Mouse (Mus musculus): ENCODE measurements around the gene Hivep3. TPM values are rescaled to one million over a fixed set of nuclear protein-coding genes. Genes with fewer than 3 reads are reported as not detected.

Gene Hivep3
- polyA plus RNA-seq, 1 experiment from 2014 or later, result 24.0 TPM

DNA sequence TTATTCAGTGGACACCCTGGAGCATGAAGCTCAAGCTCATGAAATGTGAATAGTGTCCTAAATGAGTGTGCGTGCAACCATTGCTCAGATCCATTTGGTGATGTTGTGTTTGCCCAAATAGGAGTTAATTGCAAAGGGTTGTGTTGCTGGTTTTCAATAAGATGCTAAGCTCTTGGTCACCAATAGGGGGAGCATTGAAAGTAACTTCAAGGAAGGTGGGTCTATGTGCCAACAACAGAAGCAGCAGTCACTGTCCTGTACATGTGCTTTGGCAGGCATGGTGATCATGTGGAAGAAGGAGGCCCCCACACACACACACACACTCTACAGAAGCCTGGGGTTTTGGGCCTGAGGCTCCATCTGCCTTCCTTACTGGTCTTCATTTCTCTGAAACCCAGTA lies 262.8 kb downstream of the Hivep3 start:
- no peak overlapping the region for H3K4me3 ChIP-seq
- no peaks in the 10 kb centered on the region for H3K9me3 ChIP-seq
- no peak overlapping the region for H3K9ac ChIP-seq
- ATAC-seq (ENCODE audit: borderline replicate concordance, extremely low read depth, low FRiP score, low TSS enrichment), result no peak
- H3K4me1 ChIP-seq, result peaks cover 10% of the 10 kb centered on the region
- 100% methylated on average over 1 of the region's 1 CpGs for WGBS
- no peaks in the 10 kb centered on the region for H3K27me3 ChIP-seq
- H3K4me2 ChIP-seq, result no peak overlapping the region
- no peak overlapping the region for H3K27ac ChIP-seq
- H3K36me3 ChIP-seq, result no peaks in the 10 kb centered on the region

DNA sequence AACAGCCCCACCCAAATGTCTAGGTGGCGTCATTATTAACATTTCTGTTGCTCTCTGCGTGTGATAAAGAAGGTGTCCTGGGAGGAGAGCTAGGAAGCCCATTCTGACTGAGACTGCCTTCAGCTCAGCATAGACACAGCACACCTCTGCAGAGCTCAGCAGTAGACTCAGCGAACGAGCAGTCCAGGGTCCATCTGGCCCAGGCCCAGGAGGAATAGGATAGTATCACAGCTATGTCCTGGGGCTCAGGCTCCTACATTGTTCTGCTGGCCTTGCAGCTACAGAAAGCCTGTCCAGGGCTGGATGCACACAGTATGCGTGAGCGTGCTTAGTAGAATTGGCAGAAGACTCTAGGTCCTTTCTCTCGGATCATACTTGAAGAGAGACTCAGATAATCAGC lies 263.8 kb downstream of the Hivep3 start:
- no peaks in the 10 kb centered on the region for H3K36me3 ChIP-seq
- WGBS, result 90% methylated on average over 7 of the region's 7 CpGs
- no peak for ATAC-seq (ENCODE audit: borderline replicate concordance, extremely low read depth, low FRiP score, low TSS enrichment)
- H3K27ac ChIP-seq, result no peak overlapping the region
- no peak overlapping the region for H3K9ac ChIP-seq
- no peak overlapping the region for H3K4me3 ChIP-seq
- no peaks in the 10 kb centered on the region for H3K27me3 ChIP-seq
- H3K4me2 ChIP-seq, result no peak overlapping the region
- H3K4me1 ChIP-seq, result 0 out of 2 replicates have a peak, but pooled peaks cover under 1% of the 10 kb centered on the region
- H3K9me3 ChIP-seq, result no peaks in the 10 kb centered on the region

DNA sequence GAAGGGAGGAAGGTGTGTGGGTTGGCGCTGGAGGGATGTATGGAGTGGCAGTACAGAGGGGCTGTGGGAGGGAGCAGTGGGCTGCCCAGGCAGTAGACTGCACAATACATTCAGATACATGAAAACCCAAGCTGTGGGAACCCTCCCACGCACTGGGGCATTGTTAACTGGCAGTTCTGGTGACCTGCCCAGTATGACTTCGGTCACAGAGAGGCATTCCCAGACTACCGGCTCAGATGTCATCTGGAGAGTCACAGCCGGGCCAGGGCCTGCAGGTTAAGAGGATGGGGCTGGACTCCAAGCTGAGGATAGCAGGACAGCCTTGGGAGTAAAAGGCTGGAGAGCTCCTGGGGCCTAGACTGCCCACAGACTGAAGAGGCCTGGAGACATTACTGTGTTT lies 265.3 kb downstream of the Hivep3 start:
- Histone ChIP-seq H3K4me2 (no peak overlapping the region), H3K9ac (no peak overlapping the region), H3K4me3 (no peak overlapping the region), H3K4me1 (no peaks in the 10 kb centered on the region), H3K36me3 (no peaks in the 10 kb centered on the region), H3K9me3 (no peaks in the 10 kb centered on the region), H3K27me3 (no peaks in the 10 kb centered on the region), H3K27ac (no peak overlapping the region)
- no peak for ATAC-seq (ENCODE audit: borderline replicate concordance, extremely low read depth, low FRiP score, low TSS enrichment)
- 58% methylated on average over 5 of the region's 5 CpGs for WGBS

DNA sequence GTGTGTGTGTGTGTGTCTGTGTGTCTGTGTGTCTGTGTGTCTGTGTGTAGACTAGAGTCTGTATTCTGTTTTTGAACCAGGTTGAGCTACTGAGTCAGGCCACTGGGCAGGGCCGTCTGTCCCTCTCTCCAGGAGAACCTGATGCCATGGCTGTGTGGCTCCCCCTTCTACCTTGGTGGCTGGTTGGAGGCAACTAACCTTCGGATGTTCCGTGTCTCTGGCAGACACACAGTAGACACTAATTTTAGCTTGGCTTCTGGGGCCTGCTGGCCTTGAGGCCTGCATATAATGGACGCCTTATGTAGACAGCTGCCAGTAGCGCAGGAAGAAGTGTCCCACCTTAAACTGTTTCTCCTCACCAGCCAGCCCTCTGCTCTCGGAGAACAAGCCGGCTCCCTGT lies 267.3 kb downstream of the Hivep3 start:
- WGBS, result 59% methylated on average over 7 of the region's 7 CpGs
- Histone ChIP-seq H3K9me3 (no peaks in the 10 kb centered on the region), H3K36me3 (no peaks in the 10 kb centered on the region), H3K4me2 (no peak overlapping the region), H3K27ac (no peak overlapping the region), H3K27me3 (no peaks in the 10 kb centered on the region), H3K4me1 (no peaks in the 10 kb centered on the region), H3K9ac (no peak overlapping the region), H3K4me3 (no peak overlapping the region)
- no peak for ATAC-seq (ENCODE audit: borderline replicate concordance, extremely low read depth, low FRiP score, low TSS enrichment)

DNA sequence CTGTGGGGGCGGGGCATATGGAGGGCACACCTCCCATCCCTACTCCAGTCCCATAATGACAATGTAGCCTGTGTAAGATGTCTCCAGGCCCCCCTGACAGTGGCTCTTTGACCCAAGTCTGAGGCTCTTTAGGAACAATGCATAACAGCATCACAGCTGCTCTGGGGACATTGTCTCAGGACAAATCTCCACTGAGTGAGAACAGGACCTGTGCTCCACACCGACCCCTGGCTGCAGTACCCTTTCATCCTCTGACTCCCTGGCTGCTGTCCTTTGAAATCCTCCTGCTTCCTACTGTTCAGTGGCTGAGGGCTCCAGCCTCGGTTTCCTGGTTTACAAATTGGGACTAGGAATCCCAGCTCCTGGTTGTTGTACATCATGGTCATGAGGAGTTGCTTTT lies 269.4 kb downstream of the Hivep3 start:
- H3K36me3 ChIP-seq, result no peaks in the 10 kb centered on the region
- H3K9me3 ChIP-seq, result no peaks in the 10 kb centered on the region
- H3K4me2 ChIP-seq, result no peak overlapping the region
- no peak overlapping the region for H3K9ac ChIP-seq
- no peak overlapping the region for H3K27ac ChIP-seq
- 44% methylated on average over 3 of the region's 3 CpGs for WGBS
- H3K27me3 ChIP-seq, result no peaks in the 10 kb centered on the region
- peaks cover 9% of the 10 kb centered on the region for H3K4me1 ChIP-seq
- ATAC-seq (ENCODE audit: borderline replicate concordance, extremely low read depth, low FRiP score, low TSS enrichment), result no peak
- no peak overlapping the region for H3K4me3 ChIP-seq

DNA sequence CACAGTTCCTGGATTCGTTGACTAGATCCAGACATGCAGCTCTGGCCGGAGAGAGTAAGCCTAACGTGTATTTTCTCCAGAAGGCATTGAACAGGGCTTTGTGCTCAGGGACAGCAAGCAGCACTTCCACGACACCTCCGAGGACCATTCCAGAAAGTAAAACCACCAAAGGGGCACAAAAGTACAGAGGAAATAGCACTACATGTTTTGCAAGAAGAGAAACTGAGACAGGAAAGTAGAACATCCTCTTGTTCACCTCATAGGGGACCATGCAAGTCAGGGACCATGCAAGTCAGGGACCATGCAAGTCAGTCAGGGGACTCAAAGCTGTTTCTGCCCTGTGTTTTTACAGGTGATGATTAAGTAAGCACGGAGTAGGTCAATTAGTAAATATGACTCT lies 272.5 kb downstream of the Hivep3 start:
- no peak overlapping the region for H3K4me2 ChIP-seq
- ATAC-seq (ENCODE audit: borderline replicate concordance, extremely low read depth, low FRiP score, low TSS enrichment), result no peak
- peaks cover 9% of the 10 kb centered on the region for H3K4me1 ChIP-seq
- no peak overlapping the region for H3K9ac ChIP-seq
- H3K36me3 ChIP-seq, result no peaks in the 10 kb centered on the region
- no peak overlapping the region for H3K4me3 ChIP-seq
- H3K27me3 ChIP-seq, result no peaks in the 10 kb centered on the region
- no peaks in the 10 kb centered on the region for H3K9me3 ChIP-seq
- 60% methylated on average over 6 of the region's 6 CpGs for WGBS
- H3K27ac ChIP-seq, result no peak overlapping the region

DNA sequence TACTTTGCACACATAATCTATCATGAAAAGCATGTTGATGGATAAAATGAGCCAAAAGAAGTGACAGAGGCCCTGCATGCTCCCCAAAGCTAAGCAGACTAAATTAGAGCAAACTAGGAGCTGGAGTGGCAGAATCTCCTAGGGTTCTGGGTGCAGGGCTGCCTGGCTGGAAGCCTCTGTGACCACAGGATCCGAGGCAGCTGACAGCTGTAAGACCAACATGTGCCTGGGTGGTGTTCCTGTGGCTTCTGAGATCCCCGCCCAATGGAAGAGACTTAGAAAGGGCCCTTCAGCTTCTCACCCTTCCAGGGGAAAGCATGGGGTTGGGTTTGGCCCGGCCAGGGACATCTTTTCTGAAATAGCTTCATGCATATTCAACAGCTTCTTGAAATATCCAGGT lies 274.3 kb downstream of the Hivep3 start:
- 51% methylated on average over 3 of the region's 3 CpGs for WGBS
- no peak for ATAC-seq (ENCODE audit: borderline replicate concordance, extremely low read depth, low FRiP score, low TSS enrichment)
- Histone ChIP-seq H3K9me3 (no peaks in the 10 kb centered on the region), H3K36me3 (no peaks in the 10 kb centered on the region), H3K4me3 (no peak overlapping the region), H3K4me1 (peaks cover 9% of the 10 kb centered on the region), H3K4me2 (no peak overlapping the region), H3K27me3 (no peaks in the 10 kb centered on the region), H3K27ac (no peak overlapping the region), H3K9ac (no peak overlapping the region)

DNA sequence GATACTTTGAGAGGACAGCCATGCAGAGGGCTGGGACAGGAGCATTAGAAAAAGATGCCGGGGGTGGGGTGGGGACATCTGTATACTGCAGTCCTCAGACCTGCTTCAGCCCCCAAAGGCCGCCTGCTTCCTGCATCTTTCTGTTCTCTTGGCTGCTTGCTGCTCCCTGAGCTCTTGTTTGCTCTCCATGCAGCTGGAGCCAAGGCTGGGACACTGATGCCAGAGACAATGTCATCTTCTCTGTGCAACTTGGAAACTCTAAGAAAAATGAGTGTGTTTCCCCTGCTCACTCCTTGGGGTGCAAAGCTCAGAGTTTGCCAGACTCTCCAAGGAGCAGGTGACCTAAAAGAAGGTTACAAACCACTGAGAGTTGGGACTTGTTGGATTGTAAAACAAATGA lies 275.6 kb downstream of the Hivep3 start:
- Histone ChIP-seq H3K36me3 (no peaks in the 10 kb centered on the region), H3K9me3 (no peaks in the 10 kb centered on the region), H3K4me3 (no peak overlapping the region), H3K4me1 (peaks cover 9% of the 10 kb centered on the region), H3K27me3 (no peaks in the 10 kb centered on the region), H3K27ac (no peak overlapping the region), H3K4me2 (no peak overlapping the region), H3K9ac (no peak overlapping the region)
- 72% methylated on average over 2 of the region's 2 CpGs for WGBS
- no peak for ATAC-seq (ENCODE audit: borderline replicate concordance, extremely low read depth, low FRiP score, low TSS enrichment)

DNA sequence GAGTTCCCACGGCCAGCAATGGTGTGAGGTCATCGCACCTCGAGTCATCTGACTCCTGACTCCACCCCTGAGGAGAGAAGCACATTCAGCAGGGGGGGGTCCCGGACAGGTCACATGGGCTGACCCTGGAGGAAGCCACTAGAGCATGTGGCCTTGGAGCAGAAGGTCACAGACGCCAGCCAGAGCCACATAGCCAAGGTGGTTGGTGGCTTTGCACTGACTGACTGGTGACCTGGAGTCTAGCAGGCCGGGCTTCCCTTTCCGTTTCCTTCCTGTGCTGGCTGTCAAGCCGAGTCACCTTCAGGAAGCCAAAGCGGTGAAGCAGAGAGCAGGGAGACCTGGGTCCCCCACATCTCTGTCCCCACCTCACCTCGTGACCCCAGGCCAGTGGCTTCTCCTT lies 278.2 kb downstream of the Hivep3 start:
- H3K36me3 ChIP-seq, result no peaks in the 10 kb centered on the region
- no peak overlapping the region for H3K4me3 ChIP-seq
- H3K9me3 ChIP-seq, result no peaks in the 10 kb centered on the region
- no peak overlapping the region for H3K4me2 ChIP-seq
- H3K27me3 ChIP-seq, result no peaks in the 10 kb centered on the region
- 50% methylated on average over 10 of the region's 10 CpGs for WGBS
- ATAC-seq (ENCODE audit: borderline replicate concordance, extremely low read depth, low FRiP score, low TSS enrichment), result no peak
- no peak overlapping the region for H3K9ac ChIP-seq
- peaks cover 9% of the 10 kb centered on the region for H3K4me1 ChIP-seq
- no peak overlapping the region for H3K27ac ChIP-seq

DNA sequence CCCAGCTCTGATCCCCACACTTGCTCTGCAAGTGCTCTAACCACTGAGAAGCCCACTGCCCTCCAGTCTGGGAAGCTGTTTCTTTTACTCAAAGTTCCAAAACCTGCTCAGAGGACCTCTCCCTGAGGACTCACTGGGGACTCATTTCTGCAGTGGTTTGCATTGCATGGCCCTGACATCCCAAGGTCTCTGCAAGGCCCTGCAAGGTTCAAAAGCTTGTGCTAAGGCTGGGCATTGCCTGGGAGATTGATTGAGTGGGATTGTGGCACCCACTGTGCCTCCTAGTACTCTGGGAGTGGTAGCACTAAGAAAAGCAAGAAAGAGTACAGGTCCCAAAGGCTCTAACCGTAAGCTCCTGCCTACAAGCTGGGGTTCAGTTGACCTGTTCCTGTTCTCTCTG lies 279.3 kb downstream of the Hivep3 start:
- Histone ChIP-seq H3K36me3 (no peaks in the 10 kb centered on the region), H3K4me2 (no peak overlapping the region), H3K9me3 (no peaks in the 10 kb centered on the region), H3K4me1 (peaks cover 2% of the 10 kb centered on the region), H3K27ac (no peak overlapping the region), H3K4me3 (no peak overlapping the region), H3K27me3 (no peaks in the 10 kb centered on the region), H3K9ac (no peak overlapping the region)
- ATAC-seq (ENCODE audit: borderline replicate concordance, extremely low read depth, low FRiP score, low TSS enrichment), result no peak
- 82% methylated on average over 1 of the region's 1 CpGs for WGBS

DNA sequence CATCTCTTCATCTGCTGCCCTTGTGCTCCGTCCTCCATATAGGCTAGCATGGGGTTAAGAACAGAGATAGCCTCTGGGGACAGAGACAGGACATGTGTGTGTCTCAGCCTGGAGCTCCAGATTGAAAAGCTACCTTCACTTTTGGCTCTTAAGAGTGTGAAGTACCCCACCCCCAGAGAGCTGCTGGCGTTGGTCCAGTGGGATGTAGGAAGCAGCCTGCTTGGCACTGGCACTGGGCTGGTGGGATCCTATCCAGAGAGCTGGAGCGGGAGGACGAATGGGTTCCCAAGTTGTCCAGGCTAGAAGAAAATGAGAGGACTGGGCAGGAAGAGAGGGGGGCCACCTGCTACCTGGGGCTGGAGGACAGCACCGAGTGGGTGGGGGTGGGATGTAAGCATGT lies 284.8 kb downstream of the Hivep3 start:
- H3K4me1 ChIP-seq, result no peaks in the 10 kb centered on the region
- H3K4me2 ChIP-seq, result no peak overlapping the region
- ATAC-seq (ENCODE audit: borderline replicate concordance, extremely low read depth, low FRiP score, low TSS enrichment), result no peak
- no peaks in the 10 kb centered on the region for H3K9me3 ChIP-seq
- H3K27me3 ChIP-seq, result no peaks in the 10 kb centered on the region
- H3K36me3 ChIP-seq, result no peaks in the 10 kb centered on the region
- WGBS, result 68% methylated on average over 5 of the region's 5 CpGs
- H3K9ac ChIP-seq, result no peak overlapping the region
- no peak overlapping the region for H3K4me3 ChIP-seq
- no peak overlapping the region for H3K27ac ChIP-seq

DNA sequence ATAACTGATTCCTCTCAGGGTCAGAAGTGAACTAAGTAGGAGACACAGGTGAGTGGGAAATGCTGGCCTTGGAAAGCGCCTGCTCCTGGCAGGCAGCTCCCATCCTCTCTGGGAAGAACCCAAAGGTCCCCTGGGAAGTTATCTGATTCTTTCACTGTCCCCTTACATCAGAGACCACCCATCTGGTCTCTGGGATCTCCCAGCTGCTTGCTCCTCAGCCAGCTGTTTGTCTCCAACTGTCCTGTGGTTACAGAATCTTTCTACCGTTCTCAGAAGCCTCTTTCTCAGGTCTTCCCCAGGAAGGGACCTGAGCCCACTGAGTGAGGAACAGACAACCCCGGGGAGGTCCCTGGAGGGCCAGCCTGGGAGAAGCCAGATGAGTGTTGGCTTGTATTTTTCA lies 288.8 kb downstream of the Hivep3 start:
- H3K9ac ChIP-seq, result no peak overlapping the region
- no peak overlapping the region for H3K27ac ChIP-seq
- no peaks in the 10 kb centered on the region for H3K36me3 ChIP-seq
- H3K4me2 ChIP-seq, result no peak overlapping the region
- no peaks in the 10 kb centered on the region for H3K27me3 ChIP-seq
- ATAC-seq (ENCODE audit: borderline replicate concordance, extremely low read depth, low FRiP score, low TSS enrichment), result no peak
- 40% methylated on average over 3 of the region's 3 CpGs for WGBS
- H3K4me3 ChIP-seq, result no peak overlapping the region
- no peaks in the 10 kb centered on the region for H3K4me1 ChIP-seq
- H3K9me3 ChIP-seq, result no peaks in the 10 kb centered on the region

DNA sequence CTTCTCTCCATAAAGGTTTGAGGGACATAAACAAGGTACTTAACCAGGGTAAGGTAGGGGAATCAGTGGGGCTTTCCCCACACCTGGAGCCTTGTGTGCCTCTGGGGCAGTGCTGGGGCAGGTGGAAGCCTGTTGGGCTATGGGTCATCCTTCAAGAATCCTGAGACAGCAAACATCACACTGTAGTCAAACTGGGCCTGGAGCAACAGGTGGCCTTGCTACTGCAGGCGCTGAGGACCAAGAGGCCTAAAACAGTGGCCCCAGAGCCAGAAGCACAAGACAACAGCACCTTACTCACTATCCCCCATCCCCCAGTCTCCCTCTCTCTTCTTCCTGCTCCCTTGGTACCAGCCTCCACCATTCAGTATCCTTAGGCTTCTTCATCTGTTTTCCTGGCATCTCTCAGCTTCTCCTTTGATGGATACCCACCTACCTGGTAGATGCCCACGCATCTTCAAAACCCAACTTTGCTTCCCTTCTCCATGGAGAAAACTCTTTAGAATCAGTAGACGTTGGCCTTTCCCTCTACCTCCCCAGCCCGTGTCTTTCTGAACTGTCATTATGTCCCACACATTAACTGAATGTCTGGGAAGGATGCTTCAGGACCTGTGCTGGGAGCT lies 289.7 kb downstream of the Hivep3 start:
- ATAC-seq (ENCODE audit: borderline replicate concordance, extremely low read depth, low FRiP score, low TSS enrichment), result no peak
- no peak overlapping the region for H3K9ac ChIP-seq
- no peak overlapping the region for H3K27ac ChIP-seq
- H3K4me2 ChIP-seq, result no peak overlapping the region
- no peaks in the 10 kb centered on the region for H3K36me3 ChIP-seq
- H3K4me1 ChIP-seq, result no peaks in the 10 kb centered on the region
- H3K4me3 ChIP-seq, result no peak overlapping the region
- H3K9me3 ChIP-seq, result no peaks in the 10 kb centered on the region
- WGBS, result 84% methylated on average over 4 of the region's 4 CpGs
- H3K27me3 ChIP-seq, result no peaks in the 10 kb centered on the region

Data from lung, embryonic 15.5 days (tissue).